Mouse (Mus musculus): ENCODE measurements around the gene Mylk4. TPM values are rescaled to one million over a fixed set of nuclear protein-coding genes. Genes with fewer than 3 reads are reported as not detected.

The Mylk4 gene
- total RNA-seq, 2 experiments from 2014 or later, result 55.6 to 59.7 TPM

Other genes starting within 250 kb of the Mylk4 start
- gene Wrnip1, start 18.1 kb upstream of the Mylk4 start, total RNA-seq (2021), result 10 to 100 TPM; 25.4 to 29.8 TPM
- not detected for gene D930007J09Rik, start 18.9 kb upstream of the Mylk4 start, total RNA-seq (2021)
- 10 to 100 TPM; 10.2 to 10.3 TPM for gene Serpinb1a, start 67.2 kb upstream of the Mylk4 start, total RNA-seq (2021)
- gene Serpinb1c, start 114.3 kb upstream of the Mylk4 start, total RNA-seq (2021), result 1 to 10 TPM in 1 of 2 experiments, under 1 TPM in 1; 0.86 to 1.2 TPM
- gene Serpinb6b, start 181.3 kb upstream of the Mylk4 start, total RNA-seq (2021), result 10 to 100 TPM; 21.8 to 25.0 TPM
- 1 to 10 TPM; 6.8 TPM for gene Serpinb9, start 219.3 kb upstream of the Mylk4 start, total RNA-seq (2021)
- gene Serpinb9b, start 243.5 kb upstream of the Mylk4 start, total RNA-seq (2021), result under 1 TPM; 0.26 to 0.99 TPM